Mouse (Mus musculus) cerebellum, adult 11-12 months (tissue): ENCODE measurements around the gene Krtap9-3.

Source experiments
- DNase-seq: peaks from one replicate; pipeline ENCODE4 v3.0.0; 2022

The Krtap9-3 gene

GRCm38 (mm10) chr11:99562580-99562979, 35.3 kb downstream of the Krtap9-3 start:
- DNase-seq = no peak

- DNase-seq = no peak
Observed at GRCm38 (mm10) chr11:99559366-99559765, 38.5 kb downstream of the Krtap9-3 start, which contains the start of gene Gm11939. Gene Gm11939, minus strand, starts transcription at chr11:99559466.

DNA sequence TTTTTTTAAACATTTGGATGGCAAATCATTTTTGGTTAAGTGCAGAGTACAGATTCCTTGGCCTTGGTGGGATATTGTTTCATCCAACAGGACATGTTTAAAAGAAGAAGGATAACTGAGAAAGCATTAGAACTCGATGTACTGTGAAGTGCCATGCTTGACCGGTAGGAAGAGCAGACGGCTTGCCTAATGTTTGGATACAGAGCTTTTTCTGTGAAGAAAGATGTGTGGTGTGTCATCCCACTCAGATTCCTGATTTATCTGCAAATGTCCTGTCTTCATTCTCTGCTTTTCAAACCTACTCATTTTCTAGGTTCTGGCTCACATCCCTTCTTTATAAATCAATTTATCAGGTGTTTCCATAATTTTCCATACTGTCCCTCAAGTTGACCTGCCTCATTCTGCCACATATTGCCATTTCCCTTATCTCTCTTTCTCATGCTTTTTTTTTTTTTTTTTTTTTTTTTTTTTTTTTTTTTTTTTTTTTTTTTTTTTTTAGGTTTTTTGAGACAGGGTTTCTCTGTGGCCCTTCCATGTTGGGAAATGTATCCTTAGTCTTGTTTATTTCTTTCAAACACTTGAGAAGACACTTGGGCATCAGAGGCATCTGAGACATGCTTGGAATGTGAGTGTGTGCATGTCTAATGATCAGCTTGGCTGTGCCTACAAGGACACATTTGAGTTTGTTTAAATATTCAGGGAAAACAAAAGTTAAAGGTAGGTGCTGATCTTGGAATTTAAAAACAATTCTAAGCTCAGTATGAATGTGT, 39.7 kb downstream of the Krtap9-3 start:
- no peak for DNase-seq

- DNase-seq = no peak
Observed at GRCm38 (mm10) chr11:99556753-99557152, 41.2 kb downstream of the Krtap9-3 start, which contains the start of gene Krtap3-2. Gene Krtap3-2, minus strand, starts transcription at chr11:99556853.

DNA sequence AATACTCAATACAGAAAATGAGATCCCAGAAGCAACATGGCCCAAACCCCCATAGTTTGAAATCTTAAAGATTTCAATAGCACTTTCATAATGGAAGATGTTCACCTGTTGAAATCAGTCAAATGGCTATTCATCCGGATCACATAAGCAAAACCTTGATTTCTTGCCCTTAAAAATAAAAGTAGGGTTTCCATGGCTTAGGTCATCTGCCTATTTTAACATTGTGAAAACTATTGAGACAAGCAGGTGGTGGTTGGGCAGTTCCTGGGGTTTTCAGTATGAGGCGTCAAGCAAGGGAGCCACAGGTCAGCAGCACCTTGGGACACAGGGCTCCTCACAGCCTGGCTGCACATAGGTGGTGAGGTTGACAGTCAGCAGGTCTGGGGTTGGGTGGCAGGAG, 41.7 kb downstream of the Krtap9-3 start:
- DNase-seq = no peak

GRCm38 (mm10) chr11:99550765-99551164, 47.1 kb downstream of the Krtap9-3 start, which contains the start of gene Krtap3-3:
Gene Krtap3-3, minus strand, starts transcription at chr11:99550865.
- DNase-seq = no peak

DNA sequence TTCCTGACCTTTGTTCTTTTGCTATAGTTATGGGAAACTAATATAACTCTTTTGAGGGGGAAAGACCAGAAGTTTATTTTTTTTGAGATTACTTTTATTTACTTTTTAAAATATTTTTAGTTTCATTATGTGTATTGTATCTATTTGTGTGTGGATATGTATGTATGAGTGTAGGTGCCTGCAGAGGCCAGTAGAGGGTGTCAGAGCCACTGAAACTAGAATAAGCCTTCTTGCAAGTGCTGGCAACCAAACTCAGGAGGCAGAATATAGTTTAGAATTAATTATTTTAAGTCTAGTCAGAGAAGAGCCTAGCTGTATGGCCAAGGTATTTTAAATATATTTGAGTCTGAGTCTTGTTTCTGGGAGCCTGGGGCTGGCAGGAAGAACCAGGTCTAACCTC, 50.0 kb downstream of the Krtap9-3 start:
- DNase-seq = no peak
